In genomic region chr2:138023558-138023957, GRCm38 (mm10) we compare ENCODE assay signal across 23 mouse cellular contexts.
DNase-seq lines count a peak whose midpoint lies in the region; ATAC-seq lines count a peak whose summit lies in the region.
"Had no signal": no experiment of that assay in that cellular context is flagged by ENCODE, and none has a peak within 500 bp of the region (broad histone marks: within the 10 kb centered on the region; RNA-seq: fewer than 3 reads in every experiment).

No protein-coding gene starts in this region.

- ATAC-seq in inflammation-experienced regulatory T-cells, adult 6 months: no peak
- ATAC-seq: activated CD4-positive, CD25-positive, alpha-beta regulatory T cell, adult 4 months; CD4-positive, CD25-positive, alpha-beta regulatory T cell, adult 4 months; forebrain, embryonic 15.5 days; intestine, postnatal 0 days; midbrain, embryonic 15.5 days had no signal

- peak; percentile 22 for DNase-seq in ES-CJ7 (ENCODE audit: low read depth, low spot score)
- DNase-seq in brain, adult 2 months (ENCODE audit: low read depth, low spot score): peak; percentile 84
- peak; percentile 38 for DNase-seq in cerebellum, adult 8-10 months
- DNase-seq in cerebellum, postnatal 36 days: peak; percentile 36 to 43
- no peak for DNase-seq in layer of hippocampus, adult 8-10 months (ENCODE audit: low spot score in 2 of 2)
- no peak for DNase-seq in kidney, postnatal 4 days
- DNase-seq: adrenal gland, adult 2 months; adrenal gland, postnatal 36 days; heart, adult 2 months; heart, postnatal 4 days; layer of hippocampus, adult 9-11 months; liver; lung, embryonic 14.5 days; right cerebral cortex, adult 18-20 months; right cerebral cortex, postnatal 4 days; thymus, adult 2 months; thymus, postnatal 36 days had no signal

Comparison
In these comparisons a context has a peak if more than half of its experiments do, and no peak if none do; other contexts are left out.
1. DNase-seq: peak in ES-CJ7 (single experiment), brain, adult 2 months (single experiment), cerebellum, adult 8-10 months (single experiment) and cerebellum, postnatal 36 days (2 of 2); none in layer of hippocampus, adult 8-10 months (0 of 2) and kidney, postnatal 4 days (0 of 2).